Mouse (Mus musculus) heart, postnatal 0 days (tissue): ENCODE measurements around the gene Hlx.

Experiments used
- CTCF ChIP-seq: IDR thresholded peaks from 2 replicates; pipeline ENCODE4 v1.5.1; 2016; ENCODE audit warnings: antibody characterized with exemption, control low read depth, low read depth
- EP300 ChIP-seq: IDR thresholded peaks from 2 replicates; pipeline ENCODE4 v1.6.1; 2016; ENCODE audit warnings: antibody characterized with exemption, low read depth

DNA sequence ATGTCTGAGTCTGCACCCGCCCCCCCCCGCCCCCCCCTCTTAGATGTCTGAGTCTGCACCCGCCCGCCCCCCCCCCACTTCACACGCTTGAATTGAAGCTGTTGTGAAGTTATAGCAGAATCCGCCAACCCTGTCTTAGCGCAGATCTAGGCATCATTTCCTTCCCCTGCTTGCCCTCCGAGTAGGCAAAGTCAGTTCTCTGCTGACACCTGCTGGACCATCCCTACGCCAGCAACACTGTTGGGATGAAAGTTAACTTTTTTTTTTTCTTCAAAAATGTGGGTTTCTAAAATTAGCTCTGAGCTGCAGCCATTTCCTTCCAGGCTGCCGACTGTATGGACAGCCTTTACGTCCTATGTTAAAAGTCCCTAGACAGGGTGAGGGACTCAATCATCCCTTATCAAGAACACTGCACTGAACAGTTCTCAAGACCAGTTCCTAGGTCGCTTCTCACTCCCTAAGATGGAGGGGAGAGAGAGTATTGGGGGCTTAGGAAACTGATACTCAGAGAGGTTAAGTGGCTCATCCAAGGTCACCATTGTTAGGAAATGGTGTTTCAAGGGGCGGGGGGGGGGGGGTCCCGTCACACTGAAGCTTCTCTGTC is 5.6 kb upstream of the Hlx start:
- TF ChIP-seq CTCF (peak; percentile 85), EP300 (no peak)
